Mouse (Mus musculus) liver, adult 2 months (tissue): ENCODE measurements around the gene Rimkla.

Experiments
- CTCF ChIP-seq: fragments of 200-500 bp; IDR thresholded peaks from 2 replicates; pipeline ENCODE4 v1.5.1; 2011; ENCODE audit warnings: low read depth, low read length, control low read depth
- POLR2A ChIP-seq: fragments of 200-500 bp; IDR thresholded peaks from 2 replicates; pipeline ENCODE4 v1.6.1; 2011; ENCODE audit warnings: low read length, control low read depth; ENCODE audit not compliant: insufficient read depth; ENCODE audit errors: extremely low read depth

GRCm38 (mm10) chr4:119467720-119468380 is 24.6 kb downstream of the Rimkla start:
- no peak for TF ChIP-seq POLR2A
- no peak for TF ChIP-seq CTCF
